ENCODE assay signal across 31 mouse cellular contexts in genomic region chr4:53000154-53000553, GRCm38 (mm10). TPM values are rescaled to one million over a fixed set of nuclear protein-coding genes. Genes with fewer than 3 reads are reported as not detected.
DNase-seq lines count a peak whose midpoint lies in the region; ATAC-seq lines count a peak whose summit lies in the region.
"Had no signal": no experiment of that assay in that cellular context is flagged by ENCODE, and none has a peak within 500 bp of the region (broad histone marks: within the 10 kb centered on the region; RNA-seq: fewer than 3 reads in every experiment).

No protein-coding gene starts in this region.

- H3K9ac ChIP-seq in heart, embryonic 16.5 days (ENCODE audit: low read length) = no peak overlapping the region
- H3K9ac ChIP-seq in hindbrain, embryonic 14.5 days = no peak overlapping the region
- H3K9ac ChIP-seq: forebrain, embryonic 13.5 days; hindbrain, embryonic 15.5 days had no signal

- DNase-seq in heart, postnatal 10 days = no peak
- DNase-seq in gastrocnemius, postnatal 36 days = no peak
- no peak for DNase-seq in hindbrain, embryonic 14.5 days (ENCODE audit: low spot score)
- DNase-seq: adrenal gland, adult 8-10 months; cerebellum, adult 11-12 months; cerebellum, adult 8-10 months; heart, adult 18-20 months had no signal

- intact Hi-C loops in heart, postnatal 10 days (cut with DNase I) = loop anchor here (10.0 kb wide), 1 partner anchor 275 kb away; no protein-coding TSS in a partner anchor
- intact Hi-C loops in gastrocnemius, postnatal 36 days (cut with DNase I) = no loop called here

- no peak overlapping the region for H3K27ac ChIP-seq in heart, embryonic 16.5 days (ENCODE audit: low read length)
- no peak overlapping the region for H3K27ac ChIP-seq in hindbrain, embryonic 14.5 days
- H3K27ac ChIP-seq: forebrain, embryonic 10.5 days; forebrain, embryonic 13.5 days; heart, embryonic 10.5 days; hindbrain, embryonic 15.5 days had no signal

- H3K4me1 ChIP-seq in heart, embryonic 16.5 days (ENCODE audit: control insufficient read depth, insufficient read depth, low read length) = no peaks in the 10 kb centered on the region
- H3K4me1 ChIP-seq in hindbrain, embryonic 14.5 days (replicated peaks; ENCODE audit: control insufficient read depth, insufficient read depth, low read length) = no peaks in the 10 kb centered on the region
- H3K4me1 ChIP-seq: forebrain, embryonic 10.5 days; forebrain, embryonic 13.5 days; heart, embryonic 10.5 days; hindbrain, embryonic 15.5 days had no signal

- ATAC-seq in heart, embryonic 16.5 days (replicated peaks; ENCODE audit: extremely low read depth, insufficient read depth, low FRiP score) = no peak
- peak; percentile 86 for ATAC-seq in granulocyte monocyte progenitor cell, adult 5-6 weeks (replicated peaks; ENCODE audit: poor library complexity, severe bottlenecking)
- ATAC-seq in megakaryocyte progenitor cell, adult 5-6 weeks (replicated peaks; ENCODE audit: poor library complexity) = peak; percentile 76
- ATAC-seq in hindbrain, embryonic 14.5 days (ENCODE audit: low FRiP score) = no peak
- ATAC-seq: activated CD4-positive, CD25-positive, alpha-beta regulatory T cell, adult 4 months; CD4-positive, CD25-positive, alpha-beta regulatory T cell, adult 4 months; forebrain, embryonic 13.5 days; forebrain, embryonic 16.5 days; intestine, postnatal 0 days had no signal

- WGBS in heart, embryonic 16.5 days = 36% methylated on average over 8 of the region's 8 CpGs
- WGBS in hindbrain, embryonic 14.5 days = 90% methylated on average over 8 of the region's 8 CpGs

- no peaks in the 10 kb centered on the region for H3K9me3 ChIP-seq in heart, embryonic 16.5 days (replicated peaks; ENCODE audit: control insufficient read depth, low read length)
- no peaks in the 10 kb centered on the region for H3K9me3 ChIP-seq in hindbrain, embryonic 14.5 days (ENCODE audit: control insufficient read depth, low read length)
- H3K9me3 ChIP-seq: forebrain, embryonic 10.5 days; forebrain, embryonic 13.5 days; heart, embryonic 10.5 days; hindbrain, embryonic 15.5 days had no signal

- peak overlapping the region; percentile 10; the same call in 1 of the 2 replicates for H3K4me2 ChIP-seq in heart, embryonic 16.5 days (ENCODE audit: low read depth, low read length)
- no peak overlapping the region for H3K4me2 ChIP-seq in hindbrain, embryonic 14.5 days (replicated peaks)
- H3K4me2 ChIP-seq: forebrain, embryonic 13.5 days; hindbrain, embryonic 15.5 days had no signal

- no peak overlapping the region for H3K4me3 ChIP-seq in heart, embryonic 16.5 days (ENCODE audit: low read length)
- no peak overlapping the region for H3K4me3 ChIP-seq in hindbrain, embryonic 14.5 days (replicated peaks; ENCODE audit: low read length)
- H3K4me3 ChIP-seq: forebrain, embryonic 10.5 days; forebrain, embryonic 13.5 days; heart, embryonic 10.5 days; hindbrain, embryonic 15.5 days had no signal

- H3K36me3 ChIP-seq in heart, embryonic 16.5 days (ENCODE audit: control insufficient read depth, insufficient read depth) = no peaks in the 10 kb centered on the region
- no peaks in the 10 kb centered on the region for H3K36me3 ChIP-seq in hindbrain, embryonic 14.5 days (replicated peaks; ENCODE audit: control insufficient read depth, insufficient read depth)
- H3K36me3 ChIP-seq: forebrain, embryonic 10.5 days; heart, embryonic 10.5 days; hindbrain, embryonic 15.5 days had no signal

- H3K27me3 ChIP-seq in heart, embryonic 16.5 days (ENCODE audit: control insufficient read depth, insufficient read depth, low read length) = no peaks in the 10 kb centered on the region
- no peaks in the 10 kb centered on the region for H3K27me3 ChIP-seq in hindbrain, embryonic 14.5 days (ENCODE audit: control insufficient read depth, insufficient read depth, low read length)
- H3K27me3 ChIP-seq: forebrain, embryonic 13.5 days; hindbrain, embryonic 15.5 days had no signal

RNA-seq across cellular contexts. Expression of gene Nipsnap3a, which starts 11.1 kb away (rescaled TPM):
- not detected in 2 replicates for polyA plus RNA-seq in heart, embryonic 16.5 days (2015; fragmentation: Nextera tagmentation; extraction: Ambion mirVana)
- not detected for total RNA-seq in heart, postnatal 10 days (2021)
- total RNA-seq in granulocyte monocyte progenitor cell, adult 5-6 weeks (2014; fragmentation: Nextera tagmentation) = not detected in 2 replicates
- total RNA-seq in granulocyte monocyte progenitor cell, adult 5-6 weeks (2017) = not detected in 2 replicates
- total RNA-seq in megakaryocyte progenitor cell, adult 5-6 weeks (2015) = not detected in 2 replicates
- not detected in 2 replicates for total RNA-seq in megakaryocyte progenitor cell, adult 5-6 weeks (2017)
- total RNA-seq in gastrocnemius, postnatal 36 days (2021) = not detected
- not detected in 2 replicates for polyA plus RNA-seq in hindbrain, embryonic 14.5 days (2014; fragmentation: Nextera tagmentation; extraction: Ambion mirVana)
- total RNA-seq: adrenal gland, adult 8-10 months; adrenal gland, postnatal 25 days; ES-E14; gastrocnemius, adult 18-20 months; gastrocnemius, postnatal 10 days; gastrocnemius, postnatal 4 days; heart, adult 18-20 months; heart, postnatal 25 days had no signal
- polyA plus RNA-seq: activated CD4-positive, CD25-positive, alpha-beta regulatory T cell, adult 4 months; brain, embryonic 14.5 days; C2C12; embryonic facial prominence, embryonic 11.5 days; forebrain, embryonic 10.5 days; forebrain, embryonic 13.5 days; forebrain, embryonic 16.5 days; heart, embryonic 10.5 days; heart, embryonic 14.5 days; hindbrain, embryonic 11.5 days; hindbrain, embryonic 15.5 days; intestine, embryonic 14.5 days; intestine, postnatal 0 days had no signal

RNA-seq across cellular contexts. Expression of gene Nipsnap3b, which starts 11.5 kb away (rescaled TPM):
- polyA plus RNA-seq in heart, embryonic 16.5 days (2015; fragmentation: Nextera tagmentation; extraction: Ambion mirVana) = 54.8 and 62.6 TPM in 2 replicates
- 10 to 100 TPM; 15.1 to 16.9 TPM for total RNA-seq in heart, postnatal 10 days (2021)
- total RNA-seq in granulocyte monocyte progenitor cell, adult 5-6 weeks (2014; fragmentation: Nextera tagmentation) = 59.4 and 65.4 TPM in 2 replicates
- total RNA-seq in granulocyte monocyte progenitor cell, adult 5-6 weeks (2017) = 31.0 and 45.3 TPM in 2 replicates
- total RNA-seq in megakaryocyte progenitor cell, adult 5-6 weeks (2015) = 79.9 and 89.9 TPM in 2 replicates
- total RNA-seq in megakaryocyte progenitor cell, adult 5-6 weeks (2017) = 39.2 and 46.1 TPM in 2 replicates
- 1 to 10 TPM; 2.0 to 2.3 TPM for total RNA-seq in gastrocnemius, postnatal 36 days (2021)
- polyA plus RNA-seq in hindbrain, embryonic 14.5 days (2014; fragmentation: Nextera tagmentation; extraction: Ambion mirVana) = 199 and 202 TPM in 2 replicates

RNA-seq across cellular contexts. Expression of gene Olfr270, which starts 35.8 kb away (rescaled TPM):
- polyA plus RNA-seq in heart, embryonic 16.5 days (2015; fragmentation: Nextera tagmentation; extraction: Ambion mirVana) = not detected in 2 replicates
- total RNA-seq in heart, postnatal 10 days (2021) = not detected
- not detected in 2 replicates for total RNA-seq in granulocyte monocyte progenitor cell, adult 5-6 weeks (2014; fragmentation: Nextera tagmentation)
- total RNA-seq in granulocyte monocyte progenitor cell, adult 5-6 weeks (2017) = not detected in 2 replicates
- total RNA-seq in megakaryocyte progenitor cell, adult 5-6 weeks (2015) = not detected in 2 replicates
- total RNA-seq in megakaryocyte progenitor cell, adult 5-6 weeks (2017) = not detected in 2 replicates
- total RNA-seq in gastrocnemius, postnatal 36 days (2021) = not detected
- not detected in 2 replicates for polyA plus RNA-seq in hindbrain, embryonic 14.5 days (2014; fragmentation: Nextera tagmentation; extraction: Ambion mirVana)
- total RNA-seq: adrenal gland, adult 8-10 months; adrenal gland, postnatal 25 days; ES-E14; gastrocnemius, adult 18-20 months; gastrocnemius, postnatal 10 days; gastrocnemius, postnatal 4 days; heart, adult 18-20 months; heart, postnatal 25 days had no signal
- polyA plus RNA-seq: activated CD4-positive, CD25-positive, alpha-beta regulatory T cell, adult 4 months; brain, embryonic 14.5 days; C2C12; CD4-positive, CD25-positive, alpha-beta regulatory T cell, adult 4 months; embryonic facial prominence, embryonic 11.5 days; embryonic facial prominence, embryonic 14.5 days; forebrain, embryonic 10.5 days; forebrain, embryonic 13.5 days; forebrain, embryonic 16.5 days; heart, embryonic 10.5 days; heart, embryonic 14.5 days; hindbrain, embryonic 11.5 days; hindbrain, embryonic 15.5 days; intestine, embryonic 14.5 days; intestine, postnatal 0 days had no signal

Comparison
In these comparisons a context has a peak if more than half of its experiments do, and no peak if none do; other contexts are left out.
1. ATAC-seq: peak in granulocyte monocyte progenitor cell, adult 5-6 weeks (single experiment) and megakaryocyte progenitor cell, adult 5-6 weeks (single experiment); none in heart, embryonic 16.5 days (single experiment) and hindbrain, embryonic 14.5 days (single experiment).
2. RNA of gene Nipsnap3b, which starts 11.5 kb away (total RNA-seq): 39.2 to 89.9 TPM in megakaryocyte progenitor cell, adult 5-6 weeks, 31.0 to 65.4 TPM in granulocyte monocyte progenitor cell, adult 5-6 weeks and 15.1 to 16.9 TPM in heart, postnatal 10 days; 2.0 to 2.3 TPM in gastrocnemius, postnatal 36 days; every median in the first group is over 4 times any median in the second.